Mouse (Mus musculus) bone marrow, adult 2 months (tissue): Measurements from ENCODE around the gene Atg4a-ps.

Source experiments
- CTCF ChIP-seq: fragments of 200-500 bp; IDR thresholded peaks from 2 replicates; pipeline ENCODE4 v1.5.1; 2011; ENCODE audit warnings: low read length, control low read depth; ENCODE audit not compliant: control insufficient read depth, insufficient read depth
- POLR2A ChIP-seq: fragments of 200-500 bp; IDR thresholded peaks from 2 replicates; pipeline ENCODE4 v1.6.1; 2011; ENCODE audit warnings: low read depth, mild to moderate bottlenecking, control low read depth, low read length, borderline replicate concordance; ENCODE audit not compliant: control insufficient read depth

- TF ChIP-seq CTCF (no peak), POLR2A (no peak)
Observed at GRCm38 (mm10) chr3:103625169-103625568, 20.7 kb downstream of the Atg4a-ps start.
